Mouse (Mus musculus): Measurements from ENCODE around the gene Cdh4.

The Cdh4 gene

DNA sequence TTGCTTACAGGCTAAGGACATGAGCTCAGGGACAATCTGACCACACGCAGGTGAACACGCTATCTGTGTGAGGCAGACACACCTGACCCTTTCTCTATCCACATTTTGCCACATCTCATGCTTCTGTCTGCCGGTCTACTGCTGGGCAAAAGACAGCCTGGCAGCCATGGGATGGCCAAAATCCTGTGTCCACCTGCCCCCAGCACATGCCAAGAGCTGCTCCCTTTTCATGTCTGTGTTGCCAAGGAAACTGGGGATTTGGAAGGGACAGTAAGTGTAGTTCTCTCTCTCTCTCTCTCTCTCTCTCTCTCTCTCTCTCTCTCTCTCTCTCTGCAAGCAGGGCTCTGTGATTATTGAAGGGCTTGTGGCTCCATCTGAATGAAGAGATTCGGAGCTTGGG lies 98.9 kb downstream of the Cdh4 start:
- no peak for DNase-seq

DNA sequence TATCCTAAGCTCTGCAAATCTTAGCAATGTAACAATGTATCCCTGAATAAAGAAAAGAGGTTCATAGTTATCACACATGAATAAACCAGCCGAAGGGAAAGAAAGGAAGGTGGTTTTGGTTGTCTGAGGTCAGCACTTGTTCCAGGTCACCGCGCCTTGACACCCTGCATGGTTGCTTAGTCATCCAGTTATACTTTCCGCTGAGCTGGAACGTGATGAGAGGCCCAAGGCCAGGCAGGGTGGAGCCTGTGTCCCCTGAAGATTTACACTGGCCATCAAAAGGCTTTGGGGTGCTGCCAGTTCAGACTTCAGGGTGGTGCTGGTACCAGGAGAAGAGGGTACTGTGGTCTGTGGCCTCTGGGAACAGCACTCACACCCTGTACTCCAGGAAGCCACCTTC lies 105.4 kb downstream of the Cdh4 start:
- DNase-seq = no peak

DNA sequence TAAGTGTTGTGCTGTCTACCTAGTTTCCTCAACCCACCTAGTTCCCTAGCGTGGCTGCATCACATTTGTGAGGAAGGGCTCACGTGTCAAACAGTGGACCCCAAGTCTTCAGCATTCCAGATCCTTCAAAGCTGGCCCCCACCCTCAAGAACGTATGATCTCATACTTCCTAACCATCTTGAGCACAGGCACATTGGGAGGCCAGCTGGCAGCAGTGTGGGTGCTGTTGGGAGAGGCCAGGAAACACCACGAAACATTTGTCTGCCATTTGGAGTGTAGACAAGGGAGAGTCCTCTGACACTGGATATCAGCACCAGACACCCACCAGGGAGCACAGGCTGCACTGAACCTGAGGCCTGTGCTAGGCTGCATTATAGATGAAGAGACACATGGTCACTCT lies 113.7 kb downstream of the Cdh4 start:
- DNase-seq = no peak

DNA sequence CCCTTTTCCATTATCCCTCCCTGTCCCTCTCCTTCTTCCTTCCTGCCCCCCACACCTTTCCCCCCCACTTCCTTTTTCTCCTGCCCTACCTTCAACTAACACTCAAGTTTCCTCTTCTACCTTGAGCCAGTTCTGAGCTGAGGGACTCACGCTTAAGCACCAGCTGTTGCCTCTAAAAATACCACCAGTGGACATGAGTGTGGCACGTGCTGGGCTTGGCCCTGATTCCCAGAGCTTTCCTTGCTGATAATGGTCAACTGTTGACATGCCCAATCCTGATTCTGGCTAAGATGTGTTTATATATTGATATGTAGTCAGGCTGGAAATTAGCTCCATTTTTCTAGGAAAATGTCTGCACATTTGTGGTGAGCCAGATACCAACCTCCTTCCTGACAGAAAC lies 120.1 kb downstream of the Cdh4 start:
- no peak for DNase-seq

DNA sequence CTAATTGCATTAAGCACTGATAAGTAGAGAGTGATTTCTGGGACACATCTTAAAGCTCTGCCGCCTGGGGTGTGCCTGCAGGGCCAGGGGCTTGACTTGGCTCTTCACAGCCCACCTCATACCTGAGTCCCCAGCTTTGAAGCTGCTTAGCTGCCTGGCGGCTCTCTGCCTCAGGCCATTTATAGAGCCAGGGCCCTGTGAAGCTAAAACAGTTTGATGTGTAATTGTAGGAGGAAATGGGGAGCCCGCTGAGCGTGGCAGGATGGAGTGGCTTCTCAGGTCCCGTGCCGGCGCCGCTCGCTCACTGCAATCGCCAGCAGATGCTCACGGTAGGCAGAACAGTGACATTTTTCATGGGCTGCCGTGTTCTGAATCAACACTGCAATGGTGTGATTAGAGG lies 123.4 kb downstream of the Cdh4 start:
- no peak for DNase-seq

DNA sequence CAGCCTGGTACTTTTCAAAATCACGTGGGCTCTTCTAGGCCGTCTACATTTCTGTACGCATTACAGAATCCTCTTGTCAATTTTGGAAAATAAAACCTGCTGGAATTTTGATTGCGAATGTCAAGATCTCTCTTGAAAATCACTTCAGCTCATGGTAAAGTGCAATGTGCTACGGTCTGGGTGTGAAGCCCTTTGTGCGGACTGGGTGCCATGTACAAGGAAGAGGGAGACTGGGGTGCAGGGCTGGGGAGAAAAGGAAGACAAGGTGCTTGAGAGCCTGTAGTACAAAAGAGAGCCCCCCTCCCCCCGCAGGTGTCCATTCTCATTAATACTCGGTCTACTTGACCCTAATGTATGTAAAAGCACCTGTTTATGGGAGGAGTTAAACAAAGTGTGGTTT lies 125.7 kb downstream of the Cdh4 start:
- no peak for DNase-seq

DNA sequence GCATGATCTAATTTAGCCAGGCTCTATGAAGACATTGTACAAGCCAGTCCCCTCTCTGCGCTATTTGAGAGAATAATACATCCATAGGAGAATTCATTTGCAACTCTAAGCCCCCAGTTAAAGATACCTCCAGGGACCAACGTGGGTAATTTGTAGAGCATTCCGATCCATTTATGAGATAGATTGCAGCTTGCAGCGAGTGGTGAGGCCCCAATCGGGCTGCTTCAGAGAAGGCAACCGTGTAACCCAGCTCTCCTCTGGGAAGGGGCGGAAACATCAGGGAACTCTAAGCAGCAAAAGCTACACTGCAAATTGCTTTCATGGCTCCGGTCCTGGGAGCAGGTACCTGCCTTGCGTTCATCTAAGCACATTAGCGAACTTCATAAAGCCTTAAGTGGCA lies 126.9 kb downstream of the Cdh4 start:
- DNase-seq = no peak

DNA sequence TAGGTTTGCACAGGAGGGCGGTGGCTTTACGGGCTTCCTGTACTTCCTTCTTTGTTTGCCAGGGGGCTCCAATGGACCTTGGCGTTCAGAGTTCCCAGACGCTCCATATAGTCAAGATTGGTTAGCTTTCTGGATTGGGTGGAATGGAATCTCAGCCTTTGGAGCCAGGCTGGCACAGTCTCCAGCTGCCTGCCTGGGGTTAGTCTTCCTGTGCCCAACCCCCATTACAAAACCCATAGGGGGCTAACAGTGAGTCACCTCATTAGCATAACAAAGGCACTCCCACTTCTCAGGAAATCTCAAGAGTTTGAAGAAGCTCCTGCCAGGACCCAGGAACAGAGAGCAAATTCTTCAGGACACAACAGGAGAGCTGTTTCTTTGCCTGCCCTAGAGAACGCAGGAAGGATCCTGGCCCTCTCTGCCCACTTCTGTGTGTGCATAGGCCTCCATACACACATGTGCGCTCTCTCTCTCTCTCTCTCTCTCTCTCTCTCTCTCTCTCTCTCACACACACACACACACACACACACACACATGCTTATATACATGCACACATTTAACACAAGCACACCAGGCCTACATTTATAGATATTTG lies 129.0 kb downstream of the Cdh4 start:
- DNase-seq = no peak

DNA sequence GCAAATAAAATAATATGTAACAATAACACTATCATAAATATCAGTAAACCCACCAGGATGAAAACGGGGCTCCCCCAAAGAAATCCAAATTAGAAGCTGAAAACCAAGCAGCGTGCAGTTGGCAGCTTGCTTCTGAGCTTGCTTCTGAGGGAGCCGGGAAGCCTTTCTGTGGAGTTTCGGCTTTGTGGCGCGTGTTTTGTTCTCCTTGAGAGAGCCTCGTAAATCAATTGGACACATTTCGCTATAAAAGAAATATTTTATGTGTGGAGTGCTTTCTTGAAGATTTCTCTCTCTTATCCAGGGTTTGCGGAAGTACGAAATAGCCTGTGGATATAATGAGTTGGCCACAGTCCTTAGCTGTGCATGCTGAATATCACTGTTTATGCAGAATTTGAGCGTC lies 131.1 kb downstream of the Cdh4 start:
- no peak for DNase-seq

DNA sequence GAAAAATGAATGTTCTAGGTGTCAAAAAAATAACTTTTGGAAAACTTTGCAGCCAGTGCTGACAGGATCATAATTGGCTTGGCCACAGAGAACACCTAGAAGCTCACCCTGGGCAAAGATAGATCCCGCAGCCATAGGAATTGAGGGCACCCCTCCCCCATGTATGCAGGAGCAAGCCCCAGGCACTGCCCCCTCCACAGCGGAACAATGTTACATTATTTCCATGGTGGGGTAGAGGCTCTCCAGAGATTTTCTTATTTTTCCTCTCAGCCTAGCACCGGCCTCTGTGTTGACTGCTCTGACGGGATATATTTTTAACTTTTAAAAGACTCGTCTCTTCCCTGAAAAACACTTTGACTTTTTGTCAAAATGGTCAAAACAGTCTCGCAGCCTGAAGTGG lies 131.6 kb downstream of the Cdh4 start:
- no peak for DNase-seq

DNA sequence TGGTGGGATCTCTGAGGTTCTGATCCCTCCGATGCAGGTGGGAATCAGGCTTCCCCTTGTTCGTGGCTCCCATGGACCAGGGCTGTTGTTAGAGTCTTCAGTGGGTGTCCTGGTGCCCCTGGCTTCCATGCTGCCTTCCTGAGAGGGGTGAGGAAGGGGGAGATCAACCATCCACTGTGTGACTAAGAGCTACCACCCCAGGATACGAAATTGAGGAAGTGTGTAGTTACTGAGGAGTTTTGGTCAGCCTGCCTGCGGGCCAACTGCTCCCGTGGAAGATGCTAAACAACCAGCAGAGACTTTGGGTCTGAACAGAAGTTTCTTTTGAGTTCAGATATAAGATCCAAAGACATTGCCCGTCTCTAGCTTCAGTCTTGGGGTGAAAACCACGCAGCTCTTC lies 133.4 kb downstream of the Cdh4 start:
- no peak for DNase-seq

DNA sequence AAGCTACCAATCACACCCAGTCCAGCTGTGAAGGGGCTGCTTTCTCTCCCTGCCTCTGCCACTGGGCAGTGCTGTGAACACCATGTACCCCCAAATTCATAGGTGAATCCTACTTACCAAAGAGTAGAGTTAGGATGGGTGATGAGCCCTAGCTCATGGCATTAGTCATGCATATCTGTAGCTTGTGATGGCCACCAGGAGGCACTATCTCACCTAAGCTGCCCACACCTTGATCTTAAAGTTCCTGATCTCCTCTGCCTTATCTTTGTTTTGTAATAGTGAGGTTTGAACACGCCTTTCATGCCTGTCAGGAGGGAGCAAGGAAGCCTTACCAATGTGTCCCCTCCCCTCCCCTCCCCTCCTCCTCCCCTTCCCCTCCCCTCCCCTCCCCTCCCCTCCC lies 134.0 kb downstream of the Cdh4 start:
- DNase-seq = no peak

DNA sequence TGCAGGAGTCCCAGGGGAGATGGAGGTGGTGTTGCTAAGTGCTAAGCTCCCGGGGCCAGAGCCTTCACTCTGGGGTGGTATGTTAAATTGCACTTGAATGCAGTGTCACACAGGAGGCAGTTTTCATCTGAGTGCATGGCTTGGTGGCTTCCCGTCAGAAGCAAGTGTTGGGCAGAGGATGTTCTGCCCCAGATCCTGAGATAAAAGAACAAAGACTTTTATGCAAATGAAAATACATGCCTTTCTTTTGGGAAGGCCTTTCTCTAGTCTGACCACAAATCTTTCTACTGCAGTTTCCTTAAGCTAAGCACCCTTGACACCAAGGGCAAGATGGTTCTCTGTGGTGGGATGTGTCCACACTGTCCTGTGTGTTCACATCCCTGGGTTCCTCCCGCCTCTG lies 136.1 kb downstream of the Cdh4 start:
- DNase-seq = no peak

DNA sequence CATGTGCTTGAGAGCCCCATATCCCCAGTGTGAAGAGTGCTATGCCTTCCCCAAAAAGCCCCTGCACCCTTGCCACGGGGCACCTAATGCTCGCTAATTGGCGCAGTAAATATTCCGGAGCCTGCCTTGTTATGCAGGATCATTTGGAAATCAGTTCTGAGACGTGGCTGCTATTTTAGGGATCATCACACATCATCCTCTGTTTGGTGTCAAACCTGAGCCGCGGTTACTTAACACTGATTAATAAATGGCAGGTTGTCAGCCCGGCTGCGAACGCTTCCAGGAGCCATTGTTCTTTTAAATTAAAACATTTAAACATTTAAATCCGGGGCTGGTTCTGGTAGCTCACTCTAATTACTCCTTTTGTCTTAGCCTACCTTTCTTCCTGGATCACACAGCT lies 136.6 kb downstream of the Cdh4 start:
- no peak for DNase-seq

DNA sequence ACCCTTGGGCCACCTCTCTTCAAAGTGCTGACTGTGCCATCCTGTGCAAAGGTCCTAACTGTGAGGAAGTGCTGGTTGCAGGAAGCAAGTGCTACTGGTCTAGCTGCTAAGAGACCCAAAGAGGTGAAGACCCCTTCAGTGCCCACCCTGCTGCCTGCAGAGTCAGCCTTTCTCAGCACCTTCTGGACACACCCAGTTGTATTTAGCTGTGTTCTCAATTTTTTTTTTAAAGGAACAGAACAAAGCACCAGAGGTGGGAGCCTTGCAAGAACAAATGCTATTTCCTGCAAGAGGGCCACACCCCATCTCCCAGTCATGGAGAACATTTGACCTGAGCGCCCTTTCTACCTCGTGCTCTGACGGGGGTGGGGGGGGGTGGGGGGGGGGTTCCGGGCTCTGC lies 138.2 kb downstream of the Cdh4 start:
- no peak for DNase-seq

DNA sequence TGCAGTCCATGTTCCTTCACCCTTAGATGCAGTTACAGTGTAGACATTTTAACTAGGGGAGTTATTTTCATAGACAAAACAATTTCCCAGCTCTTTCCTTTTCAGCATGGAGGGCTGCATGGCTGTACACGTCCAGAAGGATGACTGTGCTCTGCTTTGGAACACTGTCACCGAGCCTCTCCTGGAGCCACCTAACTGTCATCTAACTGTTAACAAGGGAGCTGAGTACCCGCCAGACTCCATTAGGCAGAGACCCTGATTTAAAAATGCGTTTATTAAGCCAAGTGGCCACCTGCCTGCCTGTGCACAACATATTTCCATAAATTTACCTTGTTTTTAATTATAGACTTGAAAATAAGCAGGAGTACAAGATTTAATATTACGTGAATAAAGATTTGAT lies 138.8 kb downstream of the Cdh4 start:
- DNase-seq = no peak

DNA sequence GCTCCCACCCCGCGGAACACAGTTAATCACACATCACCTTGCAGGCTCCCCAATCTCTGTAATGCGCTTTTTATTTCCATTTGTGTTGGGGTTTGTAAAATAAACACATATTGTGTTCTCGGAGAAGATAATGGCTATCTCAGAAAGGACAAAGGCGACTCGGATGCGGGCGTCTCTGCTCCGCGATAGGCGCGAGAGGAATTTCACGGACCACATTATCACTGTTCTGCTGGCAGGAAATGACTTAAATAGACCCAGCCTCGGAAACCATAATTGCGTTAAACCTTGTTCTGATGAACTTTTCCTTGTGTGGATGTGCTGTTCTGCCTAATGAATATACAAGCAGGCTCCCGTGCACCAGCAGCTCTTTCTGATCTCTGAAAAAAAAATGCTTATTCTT lies 140.7 kb downstream of the Cdh4 start:
- no peak for DNase-seq

DNA sequence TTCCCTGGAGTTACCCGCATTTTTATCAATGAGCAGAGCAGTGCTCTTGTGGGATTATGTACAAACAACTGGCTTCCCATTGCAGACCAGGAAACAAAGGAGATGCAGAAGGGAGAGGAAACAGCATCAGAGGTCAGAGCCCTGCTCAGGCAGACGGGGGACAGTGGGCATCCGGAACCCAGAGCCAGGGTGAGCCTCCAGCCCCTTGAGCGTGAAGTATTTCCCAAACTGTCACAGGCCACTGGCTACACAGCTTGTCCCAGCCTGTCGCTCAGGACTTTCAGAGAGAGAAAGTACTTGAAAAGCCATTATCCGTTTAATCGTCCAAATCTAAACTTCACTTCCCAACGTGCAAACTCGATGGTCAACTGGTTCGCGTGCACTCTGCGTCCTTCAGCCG lies 142.4 kb downstream of the Cdh4 start:
- no peak for DNase-seq

DNA sequence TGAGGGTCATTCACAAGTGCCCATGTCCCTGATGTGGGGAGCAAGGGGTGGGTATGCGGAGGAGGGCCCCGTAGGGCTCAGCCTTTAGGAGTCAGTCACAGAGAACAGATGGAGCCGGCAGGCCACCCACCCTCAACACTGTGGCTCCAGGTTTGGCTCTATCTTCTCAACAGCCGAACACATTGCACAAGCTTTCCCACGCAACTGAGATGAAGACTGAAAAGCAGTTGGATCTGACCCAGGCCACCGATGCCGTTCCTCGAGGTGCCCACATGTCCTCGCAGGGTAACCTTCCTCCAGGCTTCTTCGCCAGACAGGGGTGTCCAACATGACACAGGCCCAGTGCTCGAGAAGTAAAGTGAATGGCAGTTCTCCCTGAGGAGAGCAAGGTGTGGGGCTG lies 144.2 kb downstream of the Cdh4 start:
- DNase-seq = no peak

DNA sequence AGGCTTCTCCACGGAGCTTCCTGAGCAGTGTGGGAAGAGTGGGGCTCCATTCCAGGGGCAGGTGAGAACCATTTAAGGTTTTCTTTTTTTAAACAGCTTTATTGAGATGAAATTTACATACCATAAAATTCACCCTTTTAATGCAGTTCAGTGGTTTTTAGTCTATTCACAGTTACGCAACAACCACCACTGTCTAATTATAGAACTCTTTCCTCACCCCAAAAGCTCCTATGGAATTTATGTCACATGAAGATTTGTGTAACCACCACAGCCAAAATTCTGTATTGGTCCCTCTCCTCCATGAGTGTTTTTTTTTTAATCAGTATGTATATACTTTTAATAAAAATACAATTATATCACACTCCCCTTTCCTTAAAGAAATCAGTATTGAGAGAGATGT lies 144.8 kb downstream of the Cdh4 start:
- no peak for DNase-seq

DNA sequence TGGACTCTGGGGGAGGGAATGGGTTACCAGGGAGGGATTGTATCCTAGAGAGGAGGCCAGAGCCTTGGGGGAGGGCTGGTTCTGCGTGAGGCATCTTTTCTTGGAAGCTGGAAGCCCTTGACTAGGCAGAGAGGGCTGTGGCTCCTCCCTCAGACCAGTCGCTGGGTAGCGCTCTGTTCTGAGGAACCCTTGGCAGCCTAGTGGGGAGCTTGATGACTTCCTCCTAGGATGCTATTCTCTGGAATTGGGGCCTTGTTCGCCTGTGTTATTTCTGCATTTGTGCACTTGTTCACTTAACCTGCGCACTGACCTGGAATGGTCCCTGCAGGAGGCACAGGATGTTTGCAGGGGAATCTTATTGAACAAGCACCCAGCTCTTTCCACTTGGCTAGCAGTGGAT lies 149.4 kb downstream of the Cdh4 start:
- no peak for DNase-seq

DNA sequence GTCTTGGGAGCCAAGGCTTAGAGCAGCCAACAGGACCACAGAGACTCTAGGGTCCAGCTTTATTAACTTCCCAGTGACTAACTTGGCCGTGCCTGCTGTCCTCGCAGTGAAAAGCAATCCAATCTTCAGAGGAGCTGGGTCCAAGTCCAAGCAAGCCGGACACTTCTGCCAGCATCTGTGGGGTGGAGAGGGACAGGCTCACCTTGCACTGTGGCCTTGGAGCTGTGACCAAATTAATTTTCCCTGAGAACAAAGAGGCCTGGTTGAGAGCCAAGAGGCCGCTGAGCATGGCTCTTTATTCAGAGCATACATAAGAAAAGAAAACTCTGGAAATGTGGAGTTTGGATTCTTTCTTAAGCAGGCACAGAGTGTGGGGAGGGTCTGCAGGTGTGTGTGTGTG lies 152.8 kb downstream of the Cdh4 start:
- no peak for DNase-seq

DNA sequence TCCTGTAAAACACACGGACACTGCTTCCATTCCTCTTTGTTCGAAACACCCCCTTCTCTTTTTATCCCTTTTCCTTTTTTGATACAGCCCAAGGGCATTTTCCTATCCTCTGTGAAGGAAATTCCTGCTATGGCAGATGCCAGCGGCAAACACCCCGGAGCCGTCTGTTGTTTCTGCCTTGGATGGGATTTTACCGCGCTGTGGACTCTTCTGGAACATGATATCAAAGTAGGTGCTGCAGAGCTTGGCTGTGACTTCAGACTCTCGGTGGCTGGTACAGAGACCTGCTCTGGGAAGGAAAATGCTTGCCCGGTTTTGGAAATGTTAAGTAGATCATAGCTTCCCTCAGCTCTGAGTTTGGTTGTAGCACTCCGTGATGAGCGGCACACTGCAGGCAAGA lies 156.7 kb downstream of the Cdh4 start:
- no peak for DNase-seq

DNA sequence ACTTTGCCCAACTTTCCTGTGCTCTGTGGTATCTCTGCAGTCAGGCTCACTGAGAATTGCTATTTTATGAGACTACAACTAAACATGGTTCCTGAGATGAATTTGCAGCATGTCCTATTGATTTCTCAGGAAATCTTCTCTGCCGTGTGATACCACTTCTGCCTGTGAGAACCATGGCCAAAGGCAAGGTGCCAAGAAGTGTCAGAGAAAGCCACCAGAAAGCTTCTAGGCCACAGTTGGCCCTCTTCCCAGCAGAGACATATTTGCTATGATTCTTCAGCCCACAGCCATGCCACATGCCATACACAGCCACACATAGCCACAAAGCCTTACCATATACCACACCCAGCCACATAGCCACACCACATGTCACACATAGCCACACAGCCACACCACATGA lies 157.7 kb downstream of the Cdh4 start:
- DNase-seq = no peak

DNA sequence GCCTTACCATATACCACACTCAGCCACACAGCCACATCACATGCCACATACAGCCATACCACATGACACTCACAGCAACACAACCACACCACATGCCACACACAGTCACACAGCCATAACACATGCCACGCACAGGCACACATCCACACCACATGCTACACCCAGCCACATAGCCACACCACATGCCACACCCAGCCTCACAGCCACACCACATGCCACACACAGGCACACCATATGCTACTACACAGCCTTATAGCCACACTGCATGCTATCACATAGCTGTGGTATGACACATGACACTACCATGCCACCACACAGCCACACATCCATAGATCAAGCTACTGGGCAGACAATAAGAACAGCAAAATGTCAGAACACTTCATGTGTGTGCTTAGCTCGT lies 158.1 kb downstream of the Cdh4 start:
- no peak for DNase-seq

DNA sequence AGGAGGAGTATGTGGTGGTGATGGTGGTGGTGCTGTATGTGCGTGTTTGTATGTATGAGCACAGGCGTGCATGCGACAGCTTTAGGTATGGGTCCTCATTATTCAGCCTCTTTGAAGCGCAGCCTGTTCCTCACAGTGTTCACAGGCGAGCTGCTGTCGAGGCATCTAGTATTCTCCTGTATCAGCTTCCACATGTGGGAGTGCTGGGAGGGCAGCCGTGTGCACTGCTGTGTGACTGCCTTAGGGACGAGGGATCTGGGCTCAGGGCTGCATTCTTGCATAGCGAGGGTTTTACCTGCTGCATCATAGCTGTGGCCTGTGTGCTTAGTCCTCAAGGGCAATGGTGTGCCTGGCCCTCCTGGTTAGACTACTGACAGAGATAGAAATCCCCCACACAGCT lies 158.9 kb downstream of the Cdh4 start:
- no peak for DNase-seq
